Mouse (Mus musculus) ES-E14 (cell line): ENCODE results near the gene Dnaaf1.

Source experiments
- CHD2 ChIP-seq: IDR thresholded peaks from 2 replicates; pipeline ENCODE4 v1.6.1; 2014; ENCODE audit warnings: mild to moderate bottlenecking, low read depth, low read length, inconsistent platforms
- HCFC1 ChIP-seq: IDR thresholded peaks from 2 replicates; pipeline ENCODE4 v1.6.1; 2012; ENCODE audit warnings: low read length, inconsistent platforms, borderline replicate concordance; ENCODE audit not compliant: insufficient read depth

DNA sequence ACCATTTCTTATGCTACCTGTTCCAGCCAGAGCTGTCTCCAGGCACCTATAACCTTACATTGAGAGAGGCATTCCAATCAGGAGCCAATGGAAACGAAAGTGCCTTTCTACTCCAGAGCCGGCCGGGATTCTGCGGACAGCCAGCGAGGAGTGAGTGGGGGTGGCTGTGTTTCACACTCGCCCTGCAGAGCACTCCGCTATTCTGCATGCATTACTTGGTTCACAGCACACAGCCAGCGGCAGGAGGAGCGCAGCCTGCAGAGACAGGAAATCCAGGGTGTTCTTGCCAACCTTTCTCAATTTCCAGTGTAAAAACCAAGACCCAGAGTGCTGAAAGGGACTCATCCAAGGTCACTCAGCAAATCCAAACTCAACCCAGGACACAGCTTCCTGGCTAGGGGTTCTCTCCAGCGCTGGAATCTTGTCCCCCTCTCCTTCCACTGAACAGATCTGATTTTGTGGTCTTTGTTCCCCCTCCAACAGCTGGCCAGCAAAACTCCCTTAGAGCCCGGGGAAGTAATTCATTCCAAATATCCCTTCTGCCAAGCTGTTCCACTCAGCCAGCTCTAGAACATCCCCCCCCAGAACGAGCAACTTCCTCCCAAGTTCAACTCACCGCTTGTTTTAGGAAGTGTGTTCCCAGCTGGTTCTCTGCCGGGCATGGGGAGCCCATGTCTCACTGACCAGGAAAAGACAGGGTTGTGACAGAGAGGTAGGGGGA, 59.7 kb downstream of the Dnaaf1 start:
- TF ChIP-seq HCFC1 (no peak), CHD2 (no peak)
